Mouse (Mus musculus) thymus, postnatal 36 days (tissue): ENCODE measurements around the gene Bmpr1b.

ENCODE experiments used
- DNase-seq, 2 experiments: peaks; one replicate each; pipeline ENCODE4 v3.0.0; 2022; ENCODE audit warnings: mixed read lengths in 2 of 2

Bmpr1b gene

GRCm38 (mm10) chr3:141897698-141898097, 271.5 kb downstream of the Bmpr1b start:
- DNase-seq: no peak

- no peak for DNase-seq
Measured at GRCm38 (mm10) chr3:141896870-141897554, 272.2 kb downstream of the Bmpr1b start.

GRCm38 (mm10) chr3:141895096-141895495, 274.1 kb downstream of the Bmpr1b start:
- DNase-seq: no peak

GRCm38 (mm10) chr3:141890668-141891067, 278.6 kb downstream of the Bmpr1b start:
- DNase-seq: no peak

GRCm38 (mm10) chr3:141887476-141888274, 281.6 kb downstream of the Bmpr1b start:
- DNase-seq: no peak

GRCm38 (mm10) chr3:141884190-141884589, 285.0 kb downstream of the Bmpr1b start:
- DNase-seq: no peak

- DNase-seq: no peak
Measured at GRCm38 (mm10) chr3:141882496-141882895, 286.7 kb downstream of the Bmpr1b start.

GRCm38 (mm10) chr3:141872337-141873042, 296.7 kb downstream of the Bmpr1b start:
- no peak for DNase-seq

- DNase-seq: no peak
Measured at GRCm38 (mm10) chr3:141871805-141872204, 297.4 kb downstream of the Bmpr1b start.

GRCm38 (mm10) chr3:141862816-141863461, 306.3 kb downstream of the Bmpr1b start:
- DNase-seq: no peak

- DNase-seq: no peak
Measured at GRCm38 (mm10) chr3:141857123-141857522, 312.1 kb downstream of the Bmpr1b start.

- no peak for DNase-seq
Measured at GRCm38 (mm10) chr3:141854339-141854738, 314.9 kb downstream of the Bmpr1b start.

GRCm38 (mm10) chr3:141850141-141850540, 319.1 kb downstream of the Bmpr1b start:
- no peak for DNase-seq

GRCm38 (mm10) chr3:141849206-141849605, 320.0 kb downstream of the Bmpr1b start:
- no peak for DNase-seq

- no peak for DNase-seq
Measured at GRCm38 (mm10) chr3:141838864-141839263, 330.4 kb downstream of the Bmpr1b start.

- no peak for DNase-seq
Measured at GRCm38 (mm10) chr3:141831135-141831534, 338.1 kb downstream of the Bmpr1b start.

- no peak for DNase-seq
Measured at GRCm38 (mm10) chr3:141828301-141828700, 340.9 kb downstream of the Bmpr1b start.

GRCm38 (mm10) chr3:141819331-141819941, 349.8 kb downstream of the Bmpr1b start:
- DNase-seq: no peak

- DNase-seq: no peak
Measured at GRCm38 (mm10) chr3:141818615-141819312, 350.5 kb downstream of the Bmpr1b start.

GRCm38 (mm10) chr3:141814776-141815175, 354.4 kb downstream of the Bmpr1b start:
- DNase-seq: no peak

- no peak for DNase-seq
Measured at GRCm38 (mm10) chr3:141811348-141811747, 357.9 kb downstream of the Bmpr1b start.

GRCm38 (mm10) chr3:141810944-141811343, 358.3 kb downstream of the Bmpr1b start:
- DNase-seq: no peak
